Mouse (Mus musculus) colon, adult 2 months (tissue): ENCODE results near the gene Ifi204. TPM values are rescaled to one million over a fixed set of nuclear protein-coding genes. Genes with fewer than 3 reads are reported as not detected.

ENCODE experiments used
- polyA plus RNA-seq: library from polyadenylated mRNA; depleted of rRNA; stranded (reverse); fragments of >200 nt; gene quantifications from 2 replicates; pipeline ENCODE4 v1.2.3, GENCODE M21; 2012; rRNA removed

Ifi204 gene
- polyA plus RNA-seq = 0.17 and 0.29 TPM in 2 replicates

DNA sequence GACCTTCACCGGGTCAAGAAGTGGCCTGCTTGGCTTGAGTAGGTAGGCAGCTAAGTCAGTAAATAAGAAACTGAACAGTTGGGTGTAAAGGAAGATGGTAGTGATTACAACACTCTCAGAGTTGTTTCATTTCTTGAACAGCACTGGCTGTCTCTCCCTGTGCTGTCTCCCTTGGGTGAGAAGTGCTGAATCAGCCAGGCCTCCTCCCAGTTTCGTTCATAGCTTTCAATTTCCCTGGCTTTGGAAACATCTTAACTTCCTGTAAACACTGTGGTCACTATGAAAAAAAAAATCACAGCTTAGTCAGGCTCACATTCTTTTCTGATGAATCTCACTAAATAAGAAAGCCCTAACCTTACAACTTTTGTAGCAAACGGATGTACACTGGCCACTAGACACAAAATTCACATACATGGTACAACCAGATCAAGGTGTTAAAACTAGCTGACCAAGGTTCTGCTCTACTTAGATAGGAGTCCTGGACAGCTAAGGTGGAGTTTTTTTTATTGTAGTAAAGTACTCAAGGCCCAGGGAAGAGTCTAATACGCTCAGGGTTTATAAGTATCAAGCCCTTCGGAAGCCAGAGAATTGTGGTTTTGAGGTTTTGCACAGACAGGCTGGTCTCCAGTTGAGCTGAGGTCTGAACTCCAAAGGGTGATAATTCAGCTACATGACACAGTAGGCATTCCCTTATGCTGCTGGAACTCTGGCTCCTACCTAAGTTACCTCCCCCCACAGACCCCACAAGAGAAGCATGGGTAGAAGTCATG is at the start of gene Ifi204:
TSS of gene Ifi204 (minus strand) at position 96 of the 770 bp plus-strand sequence.

DNA sequence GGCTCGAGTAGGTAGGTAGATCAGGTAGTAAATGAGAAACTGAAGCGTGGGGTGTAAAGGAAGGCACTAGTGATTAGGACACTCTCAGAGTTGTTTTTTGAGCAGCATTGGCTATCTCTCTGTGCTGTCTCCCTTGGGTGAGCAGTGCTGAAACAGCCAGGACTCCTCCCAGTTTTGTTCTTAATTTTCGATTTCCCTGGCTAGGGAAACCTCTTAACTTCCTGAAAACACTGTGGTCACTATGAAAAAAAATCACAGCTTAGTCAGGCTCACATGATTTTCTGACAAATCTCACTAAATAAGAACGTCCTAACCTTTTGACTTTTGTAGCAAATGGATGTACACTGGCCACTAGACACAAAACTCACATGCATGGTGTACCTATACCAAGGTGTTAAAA is 25.1 kb downstream of the Ifi204 start, which contains the start of gene Ifi207:
TSS of gene Ifi207 (minus strand) at position 92 of the 400 bp plus-strand sequence.

Other genes starting within 250 kb of the Ifi204 start
- gene Ifi214, start 231.0 kb downstream of the Ifi204 start, polyA plus RNA-seq = 0.05 TPM in 1 of 2 replicates, not detected in the other
- 0.09 and 0.34 TPM in 2 replicates for gene Ifi213, start 167.7 kb downstream of the Ifi204 start, polyA plus RNA-seq
- gene Ifi209, start 136.0 kb downstream of the Ifi204 start, polyA plus RNA-seq = 0.06 and 0.17 TPM in 2 replicates
- gene Ifi208, start 93.3 kb downstream of the Ifi204 start, polyA plus RNA-seq = 0.28 and 0.45 TPM in 2 replicates
- gene Ifi207, start 25.2 kb downstream of the Ifi204 start, polyA plus RNA-seq = 1.1 TPM in 2 replicates
- 0.07 TPM in 2 replicates for gene Ifi211, start 146.1 kb upstream of the Ifi204 start, polyA plus RNA-seq
- gene Mndal, start 175.5 kb upstream of the Ifi204 start, polyA plus RNA-seq = 0.36 and 1.5 TPM in 2 replicates
- 1.0 and 1.1 TPM in 2 replicates for gene Ifi203, start 175.7 kb upstream of the Ifi204 start, polyA plus RNA-seq
- 0.14 TPM in 1 of 2 replicates, not detected in the other for gene Ifi202b, start 215.8 kb upstream of the Ifi204 start, polyA plus RNA-seq